Mouse (Mus musculus): ENCODE results near the gene Ephx4. TPM values are rescaled to one million over a fixed set of nuclear protein-coding genes. Genes with fewer than 3 reads are reported as not detected.
"Not testable (repeated sequence)": the region's sequence is repeated elsewhere in the genome, so short reads cannot be mapped to it uniquely, and the experiment has no call there.

The Ephx4 gene
- 10 to 100 TPM; 81.8 to 92.1 TPM for total RNA-seq (2021)
- long read RNA-seq, experiment 1, transcript Ephx4-201 (7 exons, 1,279 nt), result major isoform, 35 of 40 reads
- long read RNA-seq, experiment 1, partial matches to known transcripts, result 0 of 40 reads
- long read RNA-seq, experiment 1, other reads (novel, unspliced or antisense), result 5 of 40 reads
- long read RNA-seq, experiment 2, transcript Ephx4-201 (7 exons, 1,279 nt), result major isoform, 22 of 31 reads
- long read RNA-seq, experiment 2, partial matches to known transcripts, result 0 of 31 reads
- long read RNA-seq, experiment 2, other reads (novel, unspliced or antisense), result 9 of 31 reads

- Histone ChIP-seq H3K27ac (peak within 1 kb of the TSS; percentile 99), H3K4me3 (peak within 1 kb of the TSS; percentile 59)
- no peak for TF ChIP-seq CTCF (IDR thresholded peaks at IDR 0.05)
- DNase-seq (ENCODE audit: extremely low spot score in 1 of 2, low spot score in 2 of 2), result no peak
- intact Hi-C loops (cut with DNase I), result no loop called here
Observed at GRCm38 (mm10) chr5:107402436-107402835, at the start of gene Ephx4. TSS of gene Ephx4 (plus strand) at chr5:107402736.

- H3K4me3 ChIP-seq, result no peak overlapping the region
- no peak for DNase-seq (ENCODE audit: extremely low spot score in 1 of 2, low spot score in 2 of 2)
- intact Hi-C loops (cut with DNase I), result no loop called here
- TF ChIP-seq CTCF (IDR thresholded peaks at IDR 0.05), result no peak
- H3K27ac ChIP-seq, result no peak overlapping the region
Observed at GRCm38 (mm10) chr5:107353981-107354380, 48.6 kb upstream of the Ephx4 start.

DNA sequence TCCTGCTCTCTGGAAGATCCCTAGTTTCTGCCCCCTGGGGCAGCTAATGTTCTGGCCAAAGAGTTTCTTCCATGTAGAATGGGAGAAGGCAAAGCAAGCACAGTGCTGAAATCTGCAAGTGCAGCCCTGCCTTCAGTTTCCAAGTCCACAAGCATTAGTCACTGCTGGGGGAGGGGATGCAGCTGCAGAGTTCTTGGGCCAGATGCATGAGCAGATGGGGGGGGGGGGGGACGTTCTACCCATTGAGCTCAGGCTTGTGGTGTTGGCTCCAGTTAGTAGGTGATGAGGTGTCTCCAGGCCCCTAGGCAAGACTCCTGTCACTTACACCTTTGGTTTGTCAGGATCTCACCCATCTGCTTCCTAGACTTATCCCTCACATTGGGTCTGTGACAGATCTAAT, 46.7 kb upstream of the Ephx4 start:
- TF ChIP-seq CTCF (IDR thresholded peaks at IDR 0.05), result no peak
- DNase-seq (ENCODE audit: extremely low spot score in 1 of 2, low spot score in 2 of 2), result peak in 1 of 2 experiments; percentile 19
- intact Hi-C loops (cut with DNase I), result loop anchor here (5.0 kb wide), 1 partner anchor 156 kb away; no protein-coding TSS in a partner anchor
- no peak overlapping the region for H3K27ac ChIP-seq
- H3K4me3 ChIP-seq, result no peak overlapping the region

- Histone ChIP-seq H3K4me3 (no peak overlapping the region), H3K27ac (no peak overlapping the region)
- TF ChIP-seq CTCF (IDR thresholded peaks at IDR 0.05), result no peak
- no peak for DNase-seq (ENCODE audit: extremely low spot score in 1 of 2, low spot score in 2 of 2)
- intact Hi-C loops (cut with DNase I), result loop anchor here (5.0 kb wide), 1 partner anchor 155 kb away; no protein-coding TSS in a partner anchor
Observed at GRCm38 (mm10) chr5:107357723-107358122, 44.8 kb upstream of the Ephx4 start.

- intact Hi-C loops (cut with DNase I), result loop anchor here (5.0 kb wide), 1 partner anchor 153 kb away; no protein-coding TSS in a partner anchor
Observed at GRCm38 (mm10) chr5:107359395-107360053, 43.0 kb upstream of the Ephx4 start.

DNA sequence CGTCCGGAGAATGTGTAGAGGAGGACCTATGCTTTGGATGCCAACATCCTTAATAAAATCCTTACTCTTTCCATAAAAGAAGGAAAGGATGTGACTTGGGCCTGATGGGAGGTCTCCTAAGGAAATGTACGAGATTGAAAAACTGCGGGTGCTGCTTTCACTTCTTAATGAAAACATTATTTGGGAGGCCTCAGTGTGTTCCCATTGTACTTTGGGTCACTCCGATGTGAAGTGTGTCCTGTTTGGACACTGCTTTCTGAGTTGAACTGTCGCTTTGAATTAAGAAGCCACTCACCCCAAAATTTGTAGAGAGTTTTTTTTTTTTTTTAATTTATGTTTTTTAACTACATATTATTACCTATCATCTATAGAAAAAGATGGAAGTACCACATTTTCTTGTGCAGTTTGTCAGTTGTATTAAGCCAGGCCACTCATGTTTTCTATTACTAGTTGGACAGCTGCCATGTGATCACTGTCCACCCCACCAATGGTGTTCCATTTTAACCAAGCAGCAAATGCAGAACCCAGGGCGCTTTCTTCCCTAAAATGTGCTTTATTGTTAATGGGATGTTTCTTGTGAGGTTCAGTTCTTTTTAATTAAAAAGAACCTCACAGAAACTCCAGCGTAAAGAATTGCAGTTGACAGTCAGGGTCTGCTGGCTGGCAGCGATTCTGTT, 42.3 kb upstream of the Ephx4 start:
- Histone ChIP-seq H3K27ac (peak overlapping the region; percentile 84), H3K4me3 (peak overlapping the region; percentile 71)
- intact Hi-C loops (cut with DNase I), result no loop called here
- no peak for DNase-seq (ENCODE audit: extremely low spot score in 1 of 2, low spot score in 2 of 2)
- TF ChIP-seq CTCF (IDR thresholded peaks at IDR 0.05), result no peak

More at GRCm38 (mm10) chr5:107359395-107360053, 43.0 kb upstream of the Ephx4 start:
- peak; percentile 84 to 85 for DNase-seq (ENCODE audit: extremely low spot score in 1 of 2, low spot score in 2 of 2)
- Histone ChIP-seq H3K4me3 (peak overlapping the region; percentile 71), H3K27ac (peak overlapping the region; percentile 84)
- TF ChIP-seq CTCF (IDR thresholded peaks at IDR 0.05), result no peak

- intact Hi-C loops (cut with DNase I), result no loop called here
- TF ChIP-seq CTCF (IDR thresholded peaks at IDR 0.05), result no peak; the same call in 1 of the 2 replicates
- DNase-seq (ENCODE audit: extremely low spot score in 1 of 2, low spot score in 2 of 2), result no peak
- Histone ChIP-seq H3K27ac (no peak overlapping the region), H3K4me3 (no peak overlapping the region)
Observed at GRCm38 (mm10) chr5:107370040-107370439, 32.5 kb upstream of the Ephx4 start.

DNA sequence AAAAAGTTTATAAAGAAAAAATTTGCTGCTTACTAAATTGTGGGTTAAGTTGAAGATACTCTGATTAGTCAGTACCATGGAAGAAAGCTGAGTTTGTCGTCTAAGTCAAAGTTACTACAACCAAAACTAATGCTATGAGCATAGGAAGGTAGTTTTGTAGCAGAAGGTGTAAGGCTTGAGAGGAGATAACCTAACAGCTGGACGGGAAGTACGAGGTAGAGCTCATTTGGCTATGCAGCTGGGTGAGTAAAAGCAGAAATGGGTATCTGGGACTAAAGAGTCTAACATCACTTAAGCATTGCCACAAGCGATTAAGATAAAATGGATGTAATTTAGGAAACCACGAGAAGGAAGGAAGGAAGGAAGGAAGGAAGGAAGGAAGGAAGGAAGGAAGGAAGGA, 31.2 kb upstream of the Ephx4 start:
- Histone ChIP-seq H3K4me3 (no peak overlapping the region), H3K27ac (no peak overlapping the region)
- no peak for TF ChIP-seq CTCF (IDR thresholded peaks at IDR 0.05)
- no peak for DNase-seq (ENCODE audit: extremely low spot score in 1 of 2, low spot score in 2 of 2)
- intact Hi-C loops (cut with DNase I), result no loop called here

- no peak for TF ChIP-seq CTCF (IDR thresholded peaks at IDR 0.05)
- H3K4me3 ChIP-seq, result no peak overlapping the region
- no peak for DNase-seq (ENCODE audit: extremely low spot score in 1 of 2, low spot score in 2 of 2)
- intact Hi-C loops (cut with DNase I), result no loop called here
- H3K27ac ChIP-seq, result no peak overlapping the region
Observed at GRCm38 (mm10) chr5:107373256-107373655, 29.3 kb upstream of the Ephx4 start.

DNA sequence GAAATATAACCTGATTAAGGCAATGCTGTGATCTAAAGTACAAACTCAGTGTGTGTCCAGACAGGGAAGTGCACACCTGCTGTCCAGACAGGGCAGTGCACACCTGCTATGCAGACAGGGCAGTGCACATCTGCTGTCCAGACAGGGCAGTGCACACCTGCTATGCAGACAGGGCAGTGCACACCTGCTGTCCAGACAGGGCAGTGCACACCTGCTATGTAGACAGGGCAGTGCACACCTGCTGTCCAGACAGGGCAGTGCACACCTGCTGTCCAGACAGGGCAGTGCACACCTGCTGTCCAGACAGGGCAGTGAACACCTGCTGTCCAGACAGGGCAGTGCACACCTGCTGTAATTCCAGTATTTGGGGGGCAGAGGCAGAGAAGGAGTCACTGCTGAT, 16.1 kb upstream of the Ephx4 start:
- intact Hi-C loops (cut with DNase I); H3K27ac ChIP-seq; H3K4me3 ChIP-seq; DNase-seq (ENCODE audit: extremely low spot score in 1 of 2, low spot score in 2 of 2): not testable (repeated sequence)

DNA sequence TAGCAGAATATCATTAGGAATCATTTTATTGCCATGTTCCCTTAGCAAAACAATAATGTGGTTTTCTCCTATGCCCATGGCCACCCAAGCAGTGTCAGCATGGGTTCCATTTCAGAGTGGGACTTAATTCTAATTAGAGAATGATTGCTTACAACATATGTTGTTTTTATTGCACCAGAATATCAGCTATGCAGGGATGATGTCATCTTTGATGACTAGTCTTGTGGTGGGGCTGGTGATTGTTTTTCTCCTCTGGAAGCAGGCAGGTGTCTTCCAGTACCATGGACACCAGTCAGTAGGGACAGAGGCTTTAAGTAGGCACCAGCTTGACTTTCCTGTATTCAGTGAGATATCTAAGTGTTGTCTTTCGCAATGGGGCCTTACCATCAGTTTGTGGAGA, 14.7 kb upstream of the Ephx4 start:
- intact Hi-C loops (cut with DNase I), result no loop called here
- H3K4me3 ChIP-seq, result no peak overlapping the region
- no peak overlapping the region for H3K27ac ChIP-seq
- no peak for TF ChIP-seq CTCF (IDR thresholded peaks at IDR 0.05)
- DNase-seq (ENCODE audit: extremely low spot score in 1 of 2, low spot score in 2 of 2), result no peak

DNA sequence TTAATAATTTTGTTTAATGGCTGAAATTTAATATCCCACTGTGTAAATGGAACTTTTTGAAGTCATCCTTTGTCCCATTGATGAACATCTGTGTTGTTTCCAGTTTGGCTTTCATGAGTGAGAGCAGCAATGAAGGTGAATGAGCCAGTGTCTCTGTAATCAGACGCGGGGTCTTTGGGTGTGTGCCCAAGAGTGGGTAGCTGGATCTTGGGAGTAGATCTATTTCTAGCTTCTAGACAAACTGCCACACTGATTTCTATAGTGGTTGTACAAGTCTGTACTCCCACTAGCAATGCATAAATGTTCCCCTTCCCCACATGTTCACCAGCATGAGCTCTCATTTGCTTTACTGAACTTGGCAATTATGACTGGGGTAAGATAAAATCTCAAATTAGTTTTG, 13.2 kb upstream of the Ephx4 start:
- TF ChIP-seq CTCF (IDR thresholded peaks at IDR 0.05), result no peak
- intact Hi-C loops (cut with DNase I), result no loop called here
- H3K4me3 ChIP-seq, result no peak overlapping the region
- no peak for DNase-seq (ENCODE audit: extremely low spot score in 1 of 2, low spot score in 2 of 2)
- H3K27ac ChIP-seq, result no peak overlapping the region
